Mouse (Mus musculus): ENCODE measurements around the gene Tmem51.
A peak's percentile ranks its signal among the peaks of the same experiment; 100 is the strongest.

Tmem51 gene

DNA sequence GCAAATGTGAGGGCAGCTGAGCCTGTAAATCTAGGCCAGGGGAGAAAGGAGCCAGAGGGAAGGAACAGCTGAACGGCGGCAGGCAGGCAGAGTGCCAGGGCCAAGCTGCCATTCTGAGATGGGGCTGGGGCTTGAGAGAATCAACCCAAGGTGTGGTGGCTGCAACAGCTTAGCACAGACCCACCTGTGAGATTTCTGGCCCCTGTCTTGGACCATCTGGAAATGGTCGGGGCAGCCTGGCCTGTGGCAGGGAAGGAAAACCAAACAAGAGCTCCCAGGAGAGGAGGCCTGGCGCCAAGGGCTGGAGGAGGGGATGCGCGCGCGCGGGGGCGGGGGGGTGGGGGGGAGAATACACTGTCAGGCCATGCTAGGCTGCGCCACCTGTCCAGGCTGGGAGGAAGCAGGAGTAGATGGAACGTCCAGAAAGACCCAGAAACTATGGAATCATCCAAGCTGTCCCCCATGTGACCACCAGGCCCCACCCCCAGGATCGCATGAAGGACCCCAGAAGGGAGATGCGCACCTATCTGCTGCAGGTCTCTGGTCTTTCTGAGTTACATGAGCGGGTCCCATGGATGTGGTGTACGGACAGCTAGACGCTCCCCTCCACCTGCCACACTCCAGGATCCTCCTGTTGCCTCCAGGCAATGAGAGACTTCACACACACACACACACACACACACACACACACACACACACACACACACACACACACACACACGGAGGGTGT, 3.0 kb downstream of the Tmem51 start:
- no peak for DNase-seq (ENCODE audit: low spot score in 2 of 2)

DNA sequence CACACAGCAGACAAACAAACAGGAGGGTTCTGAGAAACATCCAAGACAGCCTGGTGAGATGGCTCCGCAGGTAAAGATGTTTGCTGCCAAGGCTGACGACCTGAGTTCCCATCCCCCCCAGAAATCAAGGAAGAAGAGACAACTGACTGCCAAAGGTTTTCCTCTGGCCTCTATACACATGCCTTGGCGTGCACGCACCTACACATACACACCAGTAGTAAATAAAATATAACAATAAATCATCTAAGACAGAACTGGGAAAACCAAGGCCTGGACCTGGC, 3.7 kb downstream of the Tmem51 start:
- DNase-seq (ENCODE audit: low spot score in 2 of 2) = no peak

DNA sequence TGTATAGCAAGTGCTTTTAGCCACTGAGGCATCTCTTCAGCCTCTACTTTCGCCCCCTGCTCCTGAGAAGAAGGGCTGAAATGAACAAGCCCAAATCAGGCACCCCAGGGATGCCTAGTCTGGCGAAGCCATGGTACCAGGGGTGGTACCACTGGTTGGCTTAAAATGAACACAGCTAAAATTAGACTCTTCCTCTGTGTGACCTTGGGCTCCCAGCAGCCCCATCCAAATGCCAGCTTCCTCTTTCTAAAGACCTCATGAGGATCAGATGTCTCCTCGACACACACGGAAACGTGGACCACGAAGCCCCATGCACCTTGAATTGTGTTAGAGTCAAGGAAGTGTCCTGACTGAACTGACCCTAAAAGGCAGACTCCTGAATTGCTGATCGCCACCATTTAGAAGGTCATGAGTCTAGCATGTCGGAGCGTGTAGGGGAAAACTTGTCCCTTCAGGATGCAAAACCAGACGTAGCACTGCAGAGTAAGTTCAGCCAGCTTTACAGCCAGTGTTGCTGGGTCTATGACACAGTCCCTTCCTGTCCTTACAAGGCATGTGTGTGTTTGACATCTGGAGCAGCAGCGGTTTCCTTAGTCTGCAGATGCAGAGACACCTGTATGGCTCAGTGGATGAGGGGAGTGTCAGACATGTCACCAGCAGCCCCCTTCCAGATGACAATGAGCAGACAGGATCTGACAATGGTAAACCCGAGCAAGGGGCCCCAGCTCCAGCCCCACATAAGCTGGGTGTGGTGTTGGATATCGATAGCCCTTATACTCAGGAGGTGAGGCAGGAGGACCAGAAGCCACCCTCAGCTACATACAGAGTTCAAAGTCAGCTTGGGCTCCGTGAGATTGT, 4.2 kb downstream of the Tmem51 start:
- peak in 1 of 2 experiments; percentile 29 for DNase-seq (ENCODE audit: low spot score in 2 of 2)

DNA sequence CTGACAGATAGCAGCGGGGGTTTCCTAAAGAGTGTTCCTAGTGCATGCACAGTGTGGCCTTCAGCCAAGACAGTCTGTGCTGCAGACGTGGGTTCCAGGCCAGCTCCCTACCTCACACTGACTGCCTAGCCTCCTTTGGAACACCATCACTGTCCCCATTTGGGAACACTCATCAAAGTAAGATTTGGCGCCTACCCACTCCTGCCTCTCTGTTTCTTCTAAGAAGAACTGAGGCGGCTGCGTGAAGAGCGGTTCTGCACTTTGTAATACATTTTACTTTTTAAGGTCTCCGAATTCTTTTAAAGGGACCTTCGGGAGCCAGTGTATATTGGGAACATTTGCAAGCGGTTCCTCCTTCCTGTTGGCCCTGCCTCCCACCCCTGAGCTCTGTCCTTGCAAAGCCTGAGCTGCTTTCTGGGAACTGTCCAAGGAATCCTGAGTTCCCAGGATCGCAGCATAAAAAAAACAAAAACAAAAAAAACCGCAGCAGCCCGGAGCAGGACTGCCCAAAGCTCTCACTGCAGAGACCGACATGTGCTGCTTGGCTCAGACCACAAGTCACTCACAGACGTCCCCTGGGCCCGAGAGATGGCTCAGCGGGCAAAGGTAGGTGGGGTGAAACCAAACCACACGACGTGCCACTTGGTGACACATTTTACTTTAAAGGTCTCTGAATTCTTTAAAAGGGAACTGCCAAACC, 6.4 kb downstream of the Tmem51 start:
- peak; percentile 60 to 65 for DNase-seq (ENCODE audit: low spot score in 2 of 2)

DNA sequence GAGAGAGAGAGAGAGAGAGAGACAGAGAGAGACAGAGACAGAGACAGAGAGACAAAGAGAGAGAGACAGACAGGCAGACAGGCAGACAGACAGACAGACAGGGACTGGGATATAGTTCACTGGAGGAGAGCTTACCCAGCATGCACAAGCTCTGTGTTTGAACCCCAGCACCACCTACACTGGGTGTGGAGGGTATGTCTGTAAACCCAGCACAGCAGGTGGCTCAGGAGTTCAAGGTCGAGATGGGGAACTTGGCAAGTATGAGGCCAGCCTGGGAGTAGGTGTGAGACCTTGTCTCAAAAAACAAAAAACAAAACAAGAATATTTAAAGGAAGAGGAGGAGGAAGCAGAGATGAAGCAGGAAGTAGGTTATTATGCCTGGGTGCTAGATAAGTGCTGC, 7.2 kb downstream of the Tmem51 start:
- peak in 1 of 2 experiments; percentile 18 for DNase-seq (ENCODE audit: low spot score in 2 of 2)

DNA sequence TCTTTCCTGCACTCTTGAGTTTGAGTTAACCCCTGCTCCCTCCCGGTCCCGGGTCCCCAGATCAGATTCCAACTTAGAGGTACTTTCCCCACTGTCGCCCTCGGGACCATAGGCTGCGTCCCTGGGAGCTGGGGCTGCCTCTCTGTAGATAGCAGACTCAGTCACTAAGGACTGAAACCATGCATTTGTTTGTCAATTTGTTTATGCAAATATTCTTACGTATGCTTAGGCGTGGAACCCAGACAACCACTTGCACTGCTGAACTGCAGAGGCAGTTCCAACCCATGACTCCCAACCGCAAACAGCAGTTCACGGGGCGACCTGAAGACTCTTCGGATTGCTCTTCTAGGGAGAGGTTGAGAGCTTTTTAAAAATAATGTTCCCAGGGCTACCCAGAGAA, 8.2 kb downstream of the Tmem51 start:
- no peak for DNase-seq (ENCODE audit: low spot score in 2 of 2)

DNA sequence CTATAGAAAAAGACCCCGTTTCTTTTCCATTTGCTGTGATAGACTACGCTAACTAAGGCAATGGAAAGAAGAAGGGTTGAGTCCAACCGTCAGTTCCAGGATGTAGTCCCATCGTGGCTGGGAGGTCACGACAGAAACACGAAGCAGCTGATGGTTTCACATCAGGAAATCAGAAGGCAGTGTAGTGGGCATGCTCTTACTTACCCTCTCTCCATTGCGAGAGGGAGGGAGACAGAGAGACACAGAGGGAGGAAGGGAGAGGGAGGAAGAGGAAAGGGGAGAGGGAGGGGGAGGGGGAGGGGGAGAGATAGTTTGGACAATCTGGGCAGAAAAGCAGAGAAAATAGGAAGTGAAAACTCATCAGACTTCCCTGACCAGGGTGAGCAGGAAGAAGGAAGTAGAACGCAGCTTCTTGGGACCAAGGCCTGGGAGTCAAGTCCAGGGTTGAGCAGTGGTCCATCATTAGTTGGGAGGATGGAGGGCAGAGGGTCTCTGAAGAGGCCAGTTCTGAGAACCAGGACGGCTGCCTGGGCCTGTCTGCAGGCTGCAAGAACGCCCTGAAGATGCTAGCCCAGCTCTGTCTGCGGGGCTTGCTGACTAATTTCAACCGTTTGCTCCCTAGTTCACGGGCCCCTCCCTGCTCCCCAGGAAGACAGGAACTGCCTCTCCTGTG, 9.9 kb downstream of the Tmem51 start:
- no peak for DNase-seq (ENCODE audit: low spot score in 2 of 2)

DNA sequence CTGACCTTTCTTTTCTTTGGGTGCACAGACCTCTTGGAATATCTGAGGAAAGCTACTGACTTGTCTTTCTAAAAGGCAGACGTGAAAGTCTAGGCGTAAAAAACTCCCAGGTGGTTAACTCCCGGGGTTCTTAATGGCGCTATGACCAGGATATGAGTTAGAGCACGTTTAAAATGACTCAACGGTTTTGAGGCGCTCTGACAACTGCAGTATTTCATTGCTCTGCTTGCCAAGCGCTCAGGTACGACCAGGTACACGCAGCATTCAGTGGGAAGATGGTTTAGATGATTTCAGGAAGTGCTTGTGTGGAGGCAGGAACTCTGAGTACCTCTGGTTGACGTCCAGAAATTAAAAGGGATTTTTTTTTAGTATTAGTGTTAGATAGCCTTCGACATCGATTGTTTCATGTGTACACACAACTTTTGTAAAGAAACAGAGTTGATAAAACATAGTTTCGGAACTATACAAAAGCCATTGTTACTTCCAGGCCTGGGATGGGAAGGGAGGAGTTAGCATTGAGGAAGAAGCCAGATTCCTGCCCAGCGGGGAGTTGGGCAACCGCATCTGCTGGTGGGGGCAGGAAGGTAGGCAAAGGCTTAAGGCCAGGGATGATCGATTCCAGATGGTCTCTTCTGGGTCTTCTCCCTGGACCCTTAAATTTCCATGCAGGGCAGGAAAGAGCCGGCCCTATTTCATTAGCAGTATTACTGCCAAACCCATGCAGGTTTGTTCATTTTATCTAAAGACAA, 12.7 kb downstream of the Tmem51 start:
- DNase-seq (ENCODE audit: low spot score in 2 of 2) = no peak

DNA sequence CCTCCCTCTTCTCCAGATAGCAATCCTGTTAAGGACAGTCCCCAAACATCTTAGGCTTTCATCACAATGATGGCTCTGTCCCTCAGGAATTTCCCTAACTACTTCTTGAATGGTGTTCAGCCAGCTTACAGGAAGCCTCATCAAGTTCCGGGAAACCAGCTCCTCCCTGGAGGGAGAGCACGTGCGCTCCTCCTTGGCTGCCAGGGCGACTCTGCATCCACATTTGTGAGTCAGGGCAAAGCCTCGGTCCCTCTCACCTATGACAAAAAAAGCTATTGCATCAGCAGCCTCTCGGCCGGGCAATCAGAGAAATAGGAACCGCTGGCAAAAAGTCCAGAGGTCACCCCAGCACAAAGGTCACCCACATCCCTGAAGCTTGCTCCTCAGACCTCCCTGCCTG, 13.3 kb downstream of the Tmem51 start:
- no peak for DNase-seq (ENCODE audit: low spot score in 2 of 2)

DNA sequence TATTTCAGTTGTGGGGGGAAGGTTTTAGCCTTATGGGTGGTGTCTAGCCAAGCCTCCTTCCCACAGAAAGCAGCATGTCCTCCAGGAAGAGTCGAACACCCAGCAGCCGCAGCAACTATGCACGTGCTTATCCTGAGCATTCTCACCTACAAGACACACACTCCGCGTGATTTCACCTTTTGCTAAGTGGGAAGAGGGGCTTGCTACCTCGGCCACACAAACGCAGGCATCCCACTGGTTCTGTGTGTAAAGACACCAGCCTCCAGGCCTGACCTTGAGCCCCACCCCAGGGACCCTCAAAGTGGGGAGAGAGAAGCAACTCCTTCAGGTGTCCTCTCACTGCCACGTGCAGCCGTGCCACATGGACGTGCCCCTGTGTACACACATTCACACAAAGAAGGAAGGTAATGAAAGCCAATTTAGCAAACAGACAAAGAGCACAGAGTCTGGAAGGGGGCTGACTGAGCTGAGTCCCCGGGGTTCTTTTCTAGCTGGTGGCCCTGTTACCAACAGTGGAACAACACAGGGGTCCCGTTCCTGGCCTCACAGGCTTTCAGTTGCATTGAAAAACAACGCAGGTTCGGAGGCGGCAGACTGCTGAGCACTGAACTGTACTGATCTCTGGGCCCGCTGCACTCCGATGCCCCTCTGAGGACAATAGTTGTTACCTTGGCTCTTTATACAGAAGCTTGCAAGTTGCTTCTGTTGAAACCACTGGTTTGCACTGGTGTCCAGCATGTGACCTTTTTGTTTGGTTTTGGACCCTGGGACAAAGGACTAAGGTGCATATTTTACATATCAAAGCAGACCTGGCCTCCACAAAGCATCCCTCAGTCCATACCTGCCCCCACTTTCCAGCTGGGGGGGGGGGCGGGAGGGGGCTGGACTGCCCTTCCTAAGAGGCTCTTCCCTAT, 14.9 kb downstream of the Tmem51 start:
- DNase-seq (ENCODE audit: low spot score in 2 of 2) = no peak

DNA sequence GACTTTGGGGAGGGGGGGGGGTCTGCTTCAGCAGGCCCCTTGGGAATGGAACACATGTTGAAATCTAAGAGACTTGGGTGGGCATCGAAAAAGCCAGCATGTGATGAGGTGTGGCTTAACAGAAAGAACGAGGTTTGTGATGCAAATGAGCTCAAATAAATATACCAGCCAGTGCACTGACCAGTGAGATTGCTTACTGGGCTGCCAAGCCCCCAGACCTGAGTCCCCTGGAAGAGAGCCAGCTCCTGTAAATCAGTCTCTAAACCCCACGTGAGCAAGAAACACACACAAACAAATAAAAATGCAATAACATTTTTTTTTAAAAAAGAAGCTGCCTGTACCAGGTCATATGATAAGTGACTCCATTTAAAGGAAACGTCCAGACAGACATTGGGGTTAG, 17.5 kb downstream of the Tmem51 start:
- DNase-seq (ENCODE audit: low spot score in 2 of 2) = no peak

DNA sequence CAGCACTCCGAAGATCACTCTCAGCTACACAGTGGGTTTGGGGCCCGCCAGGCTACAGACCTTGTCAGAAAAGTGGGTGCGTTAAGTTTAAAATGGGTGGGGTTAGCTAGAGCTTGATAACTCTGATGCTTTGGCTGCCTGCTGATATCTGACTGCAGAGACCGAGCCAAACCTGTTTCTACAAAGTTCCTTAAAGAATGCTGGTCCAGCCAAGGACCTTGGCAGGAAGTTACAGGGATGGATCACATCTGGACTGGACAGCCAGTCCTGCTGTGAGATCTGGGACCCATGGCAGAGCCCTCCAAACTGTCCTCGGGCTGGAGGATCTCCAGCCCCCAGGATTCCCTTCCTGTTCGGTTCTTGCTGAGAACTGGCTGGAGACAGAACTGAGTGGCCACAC, 18.3 kb downstream of the Tmem51 start:
- DNase-seq (ENCODE audit: low spot score in 2 of 2) = no peak

DNA sequence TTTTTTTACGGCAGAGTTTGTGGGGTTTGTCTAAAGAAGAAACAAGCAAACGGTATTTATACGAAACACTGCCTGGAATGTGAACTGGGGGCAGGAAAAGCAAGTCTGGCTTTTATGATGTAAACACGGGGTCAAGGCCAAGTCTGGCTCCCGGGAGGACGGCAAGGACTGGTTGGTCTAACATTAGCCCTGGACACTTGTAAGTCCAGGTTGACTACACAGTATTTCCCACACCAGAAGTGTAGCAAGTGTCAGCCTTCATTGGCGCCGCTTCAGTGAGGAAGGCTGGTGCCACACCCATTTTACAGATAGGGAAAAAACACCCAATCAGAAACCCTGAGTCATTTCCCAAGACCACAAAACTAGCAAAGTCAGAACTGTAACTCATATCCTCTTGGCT, 18.8 kb downstream of the Tmem51 start:
- no peak for DNase-seq (ENCODE audit: low spot score in 2 of 2)

DNA sequence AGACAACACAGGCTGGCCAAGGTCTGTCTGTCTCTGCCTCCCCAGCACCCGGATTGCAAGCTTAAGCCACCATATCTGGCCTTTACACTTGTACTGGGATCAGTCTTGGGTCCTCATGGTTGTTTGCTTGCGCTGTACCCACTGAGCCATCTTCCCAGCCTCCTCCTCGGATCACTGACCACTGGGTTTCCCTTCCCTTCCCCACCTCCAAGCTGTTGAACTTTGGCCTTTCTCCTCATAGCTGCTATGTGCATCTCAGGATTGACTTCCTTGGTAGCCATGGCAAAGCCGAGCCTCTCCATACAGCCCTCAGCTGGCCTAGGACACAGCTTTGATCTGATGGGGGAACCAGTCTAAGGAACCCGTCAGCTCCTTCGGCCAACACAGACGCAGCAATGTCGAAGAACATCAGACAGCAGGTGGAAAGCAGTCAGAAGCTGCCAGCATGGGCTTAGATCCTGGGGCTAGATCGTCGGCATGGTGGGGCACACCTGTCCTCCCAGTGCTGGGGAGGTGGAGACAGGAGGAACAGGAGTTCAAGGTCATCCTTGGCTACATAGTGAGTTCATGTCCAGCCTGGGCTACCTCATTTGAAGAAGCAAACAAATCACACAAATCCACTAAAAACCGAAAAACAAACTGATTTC, 19.4 kb downstream of the Tmem51 start:
- no peak for DNase-seq (ENCODE audit: low spot score in 2 of 2)

DNA sequence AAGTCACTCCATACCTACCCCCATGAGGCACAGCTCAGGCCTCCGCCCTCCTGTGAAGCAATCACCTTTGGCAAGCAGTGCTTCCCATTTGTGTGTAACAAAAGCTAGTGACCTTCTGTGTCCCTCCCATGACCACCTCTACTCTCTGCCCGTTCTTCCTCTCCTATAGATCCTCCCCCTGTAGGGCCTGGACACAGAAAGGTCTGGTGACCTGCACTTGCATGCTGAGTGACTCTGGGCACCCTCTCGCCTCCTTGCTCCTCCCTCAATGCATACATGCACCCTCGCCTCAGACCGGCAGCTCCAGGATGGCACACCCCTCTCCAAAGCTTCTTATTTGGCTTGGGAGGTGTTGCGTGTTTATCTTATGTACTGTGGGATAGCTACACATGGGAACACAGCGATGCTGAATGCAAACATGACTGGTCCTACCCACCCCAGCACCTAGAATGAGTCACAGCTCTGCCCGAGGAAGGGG, 21.0 kb downstream of the Tmem51 start:
- no peak for DNase-seq (ENCODE audit: low spot score in 2 of 2)

DNA sequence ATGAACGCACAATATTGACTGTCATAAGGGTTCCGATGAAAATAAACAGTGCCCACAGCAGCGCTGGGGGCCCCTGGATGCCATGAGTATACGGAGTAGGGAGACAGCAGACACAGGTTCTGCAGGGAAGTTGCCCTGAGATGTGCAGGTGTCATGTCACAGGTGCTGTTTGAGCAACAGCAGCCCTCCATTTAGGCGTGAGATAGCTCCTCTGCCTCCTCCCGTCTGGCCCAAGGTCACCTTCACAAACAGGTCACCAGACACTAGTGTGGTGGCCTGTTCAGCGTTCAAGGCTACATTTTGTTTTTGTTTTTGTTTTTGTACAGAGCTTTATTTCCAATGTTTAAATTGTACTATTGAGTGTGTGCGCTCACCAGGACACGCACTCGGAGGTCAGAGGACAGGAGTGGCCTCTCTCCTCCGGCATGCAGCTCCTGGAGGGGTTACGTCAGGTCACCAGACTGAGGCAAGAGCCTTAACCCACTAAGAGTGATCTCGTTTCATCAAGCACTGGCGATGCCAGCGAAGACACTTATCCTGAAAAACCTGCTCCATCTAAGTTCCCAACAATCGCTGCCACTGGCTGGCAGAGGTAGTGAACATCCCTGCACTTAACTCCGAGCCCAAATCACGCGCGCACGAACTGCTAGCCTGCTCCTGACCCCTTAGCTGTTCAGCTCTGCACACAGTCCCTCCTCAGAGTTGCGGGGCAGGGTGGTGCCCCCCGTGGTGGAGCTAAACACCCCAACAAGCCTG, 22.4 kb downstream of the Tmem51 start:
- DNase-seq (ENCODE audit: low spot score in 2 of 2) = no peak

DNA sequence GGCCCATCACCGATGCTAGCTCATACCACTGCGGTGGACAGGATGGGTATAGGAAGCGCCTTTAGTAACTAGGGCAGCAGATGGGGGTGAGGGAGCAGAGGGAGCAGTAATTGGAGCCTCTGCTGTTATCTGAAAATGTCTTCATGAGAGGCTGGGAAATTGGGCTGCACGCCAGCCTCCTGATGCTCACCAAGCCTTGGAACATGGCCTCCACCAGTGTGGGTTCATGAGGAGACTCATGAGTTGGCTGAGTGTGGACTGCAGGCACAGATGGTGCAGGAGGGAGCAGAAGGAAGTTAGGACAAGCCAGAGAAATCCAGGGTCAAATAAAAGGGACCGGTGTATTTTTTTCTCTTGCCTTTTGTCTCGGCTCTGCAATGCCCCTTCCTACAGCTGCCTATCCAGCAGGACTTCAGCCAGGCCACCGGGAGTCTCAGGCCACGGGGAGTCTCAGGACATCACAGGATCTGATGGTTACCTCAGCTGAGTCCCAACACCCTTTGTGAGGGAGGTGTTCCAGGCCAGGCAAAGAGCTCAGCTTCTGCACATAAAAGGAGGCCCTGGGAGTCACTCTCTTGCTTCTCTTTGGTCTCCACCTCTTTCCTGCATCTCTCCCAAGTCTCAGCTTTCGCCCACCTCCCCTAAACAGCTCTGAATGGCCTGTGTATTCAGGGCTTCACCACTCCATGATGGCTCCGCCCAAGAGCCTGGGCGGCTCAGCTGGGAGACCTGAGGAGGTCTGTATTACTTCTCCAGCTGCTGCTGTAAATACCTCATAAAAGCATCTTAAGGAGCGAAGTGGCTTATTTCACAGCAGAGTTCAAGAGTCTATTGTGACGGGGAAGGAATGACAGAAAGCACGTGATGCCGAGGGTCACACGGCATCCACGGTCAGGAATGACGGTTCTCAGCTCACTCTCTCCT, 23.4 kb downstream of the Tmem51 start:
- DNase-seq (ENCODE audit: low spot score in 2 of 2) = no peak

DNA sequence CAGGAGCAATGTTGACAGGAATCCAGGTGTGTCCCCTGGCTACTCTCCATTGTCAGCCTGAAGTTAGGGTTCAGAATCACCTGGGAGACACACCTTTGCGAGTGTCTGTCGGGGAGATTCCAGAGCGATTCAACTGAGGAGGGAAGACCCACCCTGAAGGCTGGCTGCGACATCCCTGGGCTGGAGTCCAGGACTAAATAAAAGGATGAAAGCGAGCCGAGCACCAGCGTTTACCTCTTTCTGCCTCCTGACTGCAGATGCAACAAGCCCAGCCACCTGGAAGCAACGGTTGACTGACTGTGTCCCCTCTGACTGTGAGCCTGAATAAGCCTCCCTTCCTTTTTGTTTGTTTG, 24.3 kb downstream of the Tmem51 start:
- no peak for DNase-seq (ENCODE audit: low spot score in 2 of 2)
